Mouse (Mus musculus) neural tube, embryonic 10.5 days (tissue): ENCODE results near the gene Gm10197.
A peak's percentile ranks its signal among the peaks of the same experiment; 100 is the strongest.

ENCODE experiments used
- DNase-seq: peaks from one replicate; pipeline ENCODE4 v3.0.0-alpha.2; 2017; ENCODE audit warnings: low spot score; ENCODE audit errors: extremely low spot score

The Gm10197 gene

GRCm38 (mm10) chr19:53360265-53360958 is 11.2 kb downstream of the Gm10197 start:
- DNase-seq, result no peak

- no peak for DNase-seq
Measured at GRCm38 (mm10) chr19:53359160-53360033, 12.2 kb downstream of the Gm10197 start.

- DNase-seq, result no peak
Measured at GRCm38 (mm10) chr19:53355065-53355464, 16.5 kb downstream of the Gm10197 start.

- no peak for DNase-seq
Measured at GRCm38 (mm10) chr19:53354271-53355000, 17.1 kb downstream of the Gm10197 start.

GRCm38 (mm10) chr19:53353864-53354263 is 17.7 kb downstream of the Gm10197 start:
- no peak for DNase-seq

GRCm38 (mm10) chr19:53345766-53346165 is 25.8 kb downstream of the Gm10197 start:
- no peak for DNase-seq

- no peak for DNase-seq
Measured at GRCm38 (mm10) chr19:53344062-53344461, 27.5 kb downstream of the Gm10197 start.

- no peak for DNase-seq
Measured at GRCm38 (mm10) chr19:53343174-53343881, 28.2 kb downstream of the Gm10197 start.

- no peak for DNase-seq
Measured at GRCm38 (mm10) chr19:53340423-53340822, 31.1 kb downstream of the Gm10197 start.

GRCm38 (mm10) chr19:53335241-53335640 is 36.3 kb downstream of the Gm10197 start:
- DNase-seq, result no peak

GRCm38 (mm10) chr19:53333730-53334129 is 37.8 kb downstream of the Gm10197 start:
- no peak for DNase-seq

- DNase-seq, result no peak
Measured at GRCm38 (mm10) chr19:53331882-53332500, 39.6 kb downstream of the Gm10197 start.

- DNase-seq, result peak; percentile 66
Measured at GRCm38 (mm10) chr19:53329992-53330381, 41.6 kb downstream of the Gm10197 start.

- DNase-seq, result peak; percentile 92
Measured at GRCm38 (mm10) chr19:53329221-53329991, 42.2 kb downstream of the Gm10197 start.

GRCm38 (mm10) chr19:53328116-53328515 is 43.5 kb downstream of the Gm10197 start:
- no peak for DNase-seq

GRCm38 (mm10) chr19:53325578-53326295 is 45.8 kb downstream of the Gm10197 start:
- peak; percentile 51 for DNase-seq

- DNase-seq, result no peak
Measured at GRCm38 (mm10) chr19:53324866-53325265, 46.7 kb downstream of the Gm10197 start.

GRCm38 (mm10) chr19:53322438-53323048 is 49.0 kb downstream of the Gm10197 start:
- no peak for DNase-seq
